ENCODE assay signal across 11 mouse cellular contexts in the genomic region with DNA sequence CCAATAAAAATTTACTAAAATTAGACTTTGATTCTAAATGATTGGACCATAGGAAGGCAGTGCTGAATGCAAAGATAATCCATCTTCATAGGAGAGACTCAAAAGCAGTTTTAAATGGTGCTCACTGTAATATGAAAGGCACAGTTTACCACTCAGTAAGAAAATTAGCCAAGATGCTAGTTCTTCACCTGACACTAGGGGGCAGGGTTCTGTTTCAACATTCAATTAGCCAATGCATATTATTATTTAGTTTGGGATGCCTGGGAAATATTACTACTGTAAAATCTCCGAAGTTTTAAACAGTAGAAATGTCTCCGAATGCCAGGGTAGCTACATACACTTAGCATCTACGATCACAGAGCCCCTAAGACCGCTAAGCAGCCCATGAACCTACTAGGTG.
DNase-seq lines count a peak whose midpoint lies in the region; ATAC-seq and TF ChIP-seq lines count a peak whose summit lies in the region.
"Had no signal": no experiment of that assay in that cellular context is flagged by ENCODE, and none has a peak within 500 bp of the region (broad histone marks: within the 10 kb centered on the region; RNA-seq: fewer than 3 reads in every experiment).

No protein-coding gene starts in this region.

- H3K9me3 ChIP-seq in midbrain, postnatal 0 days (ENCODE audit: low read length): no peaks in the 10 kb centered on the region
- no peaks in the 10 kb centered on the region for H3K9me3 ChIP-seq in midbrain, embryonic 11.5 days (ENCODE audit: control insufficient read depth, low read length)
- H3K9me3 ChIP-seq: embryonic facial prominence, embryonic 12.5 days; stomach, embryonic 15.5 days had no signal

- no peaks in the 10 kb centered on the region for H3K36me3 ChIP-seq in midbrain, postnatal 0 days (ENCODE audit: insufficient read depth, low read length)
- H3K36me3 ChIP-seq in midbrain, embryonic 11.5 days (ENCODE audit: control insufficient read depth, insufficient read depth, low read length): no peaks in the 10 kb centered on the region
- H3K36me3 ChIP-seq: embryonic facial prominence, embryonic 12.5 days; stomach, embryonic 15.5 days had no signal

- peak; percentile 71 for TF ChIP-seq CTCF in midbrain, postnatal 0 days (IDR thresholded peaks at IDR 0.05)

- H3K27me3 ChIP-seq in midbrain, postnatal 0 days (ENCODE audit: insufficient read depth, low read length): no peaks in the 10 kb centered on the region
- no peaks in the 10 kb centered on the region for H3K27me3 ChIP-seq in midbrain, embryonic 11.5 days (ENCODE audit: control insufficient read depth, insufficient read depth, low read length)
- H3K27me3 ChIP-seq: embryonic facial prominence, embryonic 12.5 days; stomach, embryonic 15.5 days had no signal

- H3K9ac ChIP-seq in midbrain, postnatal 0 days (replicated peaks; ENCODE audit: low read length, poor library complexity, severe bottlenecking): no peak overlapping the region
- no peak overlapping the region for H3K9ac ChIP-seq in midbrain, embryonic 11.5 days (ENCODE audit: low read length)
- H3K9ac ChIP-seq: embryonic facial prominence, embryonic 12.5 days; stomach, embryonic 15.5 days had no signal

- no peak overlapping the region for H3K27ac ChIP-seq in midbrain, postnatal 0 days (ENCODE audit: low read depth, low read length)
- no peak overlapping the region for H3K27ac ChIP-seq in midbrain, embryonic 11.5 days (ENCODE audit: low read depth, low read length)
- H3K27ac ChIP-seq: embryonic facial prominence, embryonic 12.5 days; macrophage; stomach, embryonic 15.5 days had no signal

- WGBS in midbrain, postnatal 0 days: 78% methylated on average over 4 of the region's 4 CpGs
- 73% methylated on average over 4 of the region's 4 CpGs for WGBS in midbrain, embryonic 11.5 days

- no peak overlapping the region for H3K4me3 ChIP-seq in midbrain, postnatal 0 days (ENCODE audit: low read depth, low read length)
- H3K4me3 ChIP-seq in midbrain, embryonic 11.5 days (ENCODE audit: low read depth, low read length): no peak overlapping the region
- H3K4me3 ChIP-seq: embryonic facial prominence, embryonic 12.5 days; stomach, embryonic 15.5 days had no signal

- H3K4me2 ChIP-seq in midbrain, postnatal 0 days (ENCODE audit: low read depth, low read length, poor library complexity, severe bottlenecking): no peak overlapping the region
- H3K4me2 ChIP-seq in midbrain, embryonic 11.5 days: no peak overlapping the region
- H3K4me2 ChIP-seq: embryonic facial prominence, embryonic 12.5 days; stomach, embryonic 15.5 days had no signal

- H3K4me1 ChIP-seq in midbrain, postnatal 0 days (ENCODE audit: insufficient read depth, low read length): no peaks in the 10 kb centered on the region
- no peaks in the 10 kb centered on the region for H3K4me1 ChIP-seq in midbrain, embryonic 11.5 days (ENCODE audit: control insufficient read depth, insufficient read depth, low read length)
- H3K4me1 ChIP-seq: embryonic facial prominence, embryonic 12.5 days; stomach, embryonic 15.5 days had no signal

- DNase-seq in gastrocnemius, adult 18-20 months (ENCODE audit: low spot score): peak; percentile 42
- no peak for DNase-seq in gastrocnemius, postnatal 10 days
- DNase-seq in midbrain, postnatal 0 days (ENCODE audit: low spot score): peak; percentile 41
- DNase-seq in midbrain, embryonic 11.5 days (ENCODE audit: low spot score, missing footprints): no peak
- peak; percentile 37 for DNase-seq in embryo, embryonic 11 days
- DNase-seq in retina, embryonic 14.5 days (ENCODE audit: low spot score): peak; percentile 68
- DNase-seq in T-cell, adult 2 months (ENCODE audit: low spot score): no peak
- no peak for DNase-seq in spleen, postnatal 36 days (ENCODE audit: low spot score in 2 of 2)

- no peak for ATAC-seq in midbrain, postnatal 0 days (ENCODE audit: low FRiP score)
- no peak for ATAC-seq in midbrain, embryonic 11.5 days (ENCODE audit: low FRiP score)

Comparison
In these comparisons a context has a peak if more than half of its experiments do, and no peak if none do; other contexts are left out.
1. DNase-seq: peak in gastrocnemius, adult 18-20 months (single experiment), midbrain, postnatal 0 days (single experiment), embryo, embryonic 11 days (single experiment) and retina, embryonic 14.5 days (single experiment); none in gastrocnemius, postnatal 10 days (single experiment), midbrain, embryonic 11.5 days (single experiment), T-cell, adult 2 months (single experiment) and spleen, postnatal 36 days (0 of 2).